Mouse (Mus musculus) v-Abl transformed pro-B cells (cell line): ENCODE measurements around the gene Arhgef15.

Experiments used
- in situ Hi-C, 2 experiments: fragments of 400-800 bp; cut with MboI; formaldehyde crosslinking; loops; one replicate each; pipeline ENCODE4 v1.15.1; 2025; ENCODE audit not compliant: unreplicated experiment in 2 of 2

Gene Arhgef15

DNA sequence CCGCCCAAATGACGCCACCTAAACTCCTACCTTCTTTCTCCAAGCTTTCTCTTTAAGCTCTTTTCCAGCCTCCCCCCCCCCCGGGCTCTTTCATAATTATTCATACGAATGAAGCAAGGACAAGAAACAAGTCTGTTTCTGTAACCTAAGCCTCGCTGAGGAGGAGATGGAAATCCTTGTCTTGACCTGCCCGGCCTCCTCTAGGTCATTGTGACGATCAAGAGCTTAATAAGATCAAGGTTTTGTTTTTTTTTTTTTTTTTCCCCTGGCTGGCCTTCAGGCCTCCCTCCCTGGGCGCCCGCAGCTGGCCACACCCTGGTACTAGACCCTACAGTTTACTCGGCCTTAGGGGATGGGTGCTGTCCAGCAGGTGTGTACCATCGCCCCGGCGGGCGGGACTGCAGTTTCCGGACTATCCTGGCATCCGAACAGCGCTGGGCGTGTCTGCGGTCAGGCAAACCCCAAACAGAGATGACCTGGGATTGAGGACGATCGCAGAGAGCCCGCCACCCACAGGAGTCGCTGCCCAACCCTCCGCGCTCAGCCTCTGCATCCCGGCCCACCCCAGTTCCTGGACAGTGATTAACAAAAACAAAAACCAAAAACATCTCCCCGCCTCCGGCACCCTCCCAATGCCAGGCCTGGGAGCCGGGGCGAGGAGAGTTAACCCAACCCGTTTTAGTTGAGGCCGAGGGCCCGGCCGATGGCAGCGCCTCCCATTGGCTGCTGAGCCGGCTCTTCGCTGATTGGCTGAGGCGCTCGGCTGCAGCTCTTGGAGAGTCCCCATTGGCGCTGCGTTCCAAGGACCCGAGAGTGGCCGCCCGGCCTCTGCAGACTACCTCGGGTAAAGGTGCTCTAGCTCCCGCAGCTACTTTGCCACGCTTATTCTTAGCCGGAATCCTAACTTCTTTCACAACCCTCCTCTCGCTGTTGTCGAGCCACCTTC lies 10.3 kb upstream of the Arhgef15 start, which contains the start of gene Slc25a35:
TSS of gene Slc25a35 (plus strand) at position 795 of the 946 bp plus-strand sequence.
- in situ Hi-C loops = loop anchor here (5.0 to 10.0 kb wide), 2 partner anchors 65 to 67 kb away; no protein-coding TSS in a partner anchor

GRCm38 (mm10) chr11:68966554-68966953 lies 9.3 kb upstream of the Arhgef15 start:
- in situ Hi-C loops = loop anchor here (5.0 to 10.0 kb wide), 2 partner anchors 66 to 68 kb away; no protein-coding TSS in a partner anchor

DNA sequence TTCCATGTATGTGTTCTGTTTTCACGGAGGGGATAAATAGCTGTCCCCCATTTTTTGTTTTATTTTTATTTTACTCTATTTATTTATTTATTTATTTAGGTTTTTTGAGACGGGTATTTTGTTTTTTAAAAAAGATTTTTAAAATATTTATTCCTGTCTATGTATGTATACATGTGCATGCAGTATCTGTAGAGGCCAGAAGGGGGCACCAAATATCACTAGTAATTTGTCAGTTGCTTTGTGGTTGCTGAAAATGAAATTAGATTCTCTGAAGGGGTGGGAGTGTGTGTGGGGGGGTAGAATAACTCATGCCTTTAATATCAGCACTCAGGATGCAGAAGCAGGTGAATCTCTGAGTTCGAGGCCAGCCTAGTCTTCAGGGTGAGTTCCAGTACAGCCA lies 8.6 kb upstream of the Arhgef15 start:
- in situ Hi-C loops = loop anchor here (5.0 to 10.0 kb wide), 2 partner anchors 66 to 69 kb away; no protein-coding TSS in a partner anchor

DNA sequence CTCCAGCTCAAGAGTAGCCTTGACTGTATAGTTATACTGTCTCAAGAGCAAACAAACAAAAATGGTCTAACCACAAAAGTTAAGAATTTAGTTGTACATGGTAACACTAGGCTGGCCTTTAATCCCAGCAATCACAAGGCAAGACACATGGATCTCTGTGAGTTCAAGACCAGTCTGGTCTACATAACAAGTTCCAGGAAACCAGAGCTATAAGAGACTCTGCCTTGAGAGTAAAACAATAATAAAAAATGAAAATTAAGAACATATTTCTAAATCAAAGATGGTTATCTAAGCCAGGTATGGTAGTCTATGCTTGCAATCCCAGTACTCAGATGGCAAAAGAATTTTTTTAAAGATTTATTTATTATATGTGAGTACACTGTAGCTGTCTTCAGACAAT lies 7.8 kb upstream of the Arhgef15 start:
- in situ Hi-C loops = loop anchor here (5.0 to 10.0 kb wide), 2 partner anchors 67 to 70 kb away; no protein-coding TSS in a partner anchor

DNA sequence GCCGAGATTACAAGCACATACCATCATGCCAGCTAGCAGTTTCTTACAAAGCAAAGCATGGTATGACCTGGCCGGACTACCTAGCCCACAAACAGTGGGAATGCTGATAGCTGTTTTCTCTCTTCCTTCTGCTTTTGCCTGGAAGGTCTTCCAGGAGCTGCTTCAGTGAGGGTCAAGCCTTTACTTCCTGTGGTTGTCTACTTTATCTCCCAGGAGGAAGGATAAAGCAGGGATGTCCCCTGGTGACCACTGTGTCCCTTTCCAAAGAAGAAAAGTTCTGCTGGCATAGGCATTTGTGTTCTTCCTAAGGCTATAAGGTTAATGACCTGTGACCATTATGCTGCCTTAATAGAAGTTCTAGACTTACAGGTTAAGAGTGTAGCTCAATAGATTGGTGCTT lies 6.1 kb upstream of the Arhgef15 start:
- in situ Hi-C loops = loop anchor here in 1 of 2 experiments (10.0 kb wide), 1 partner anchor 71 kb away; no protein-coding TSS in a partner anchor

DNA sequence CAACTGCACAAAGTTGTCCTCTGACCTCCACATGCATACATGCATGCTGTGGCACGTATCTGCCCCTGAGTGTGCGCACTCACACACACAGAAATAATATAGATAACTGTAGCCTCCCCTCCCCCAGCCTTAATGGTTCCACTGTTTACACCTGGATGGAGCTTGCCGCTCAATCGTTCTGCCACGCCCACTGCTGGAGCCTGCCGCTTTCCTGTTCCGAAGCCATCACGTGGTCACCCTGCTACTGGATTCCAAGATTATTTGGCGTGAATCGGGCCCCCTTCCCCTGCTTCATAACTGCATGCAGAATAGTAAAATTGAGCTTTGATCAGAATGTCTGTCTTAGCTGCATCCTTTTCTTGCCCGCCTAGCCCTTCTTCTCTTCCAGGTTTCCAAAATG lies 4.9 kb upstream of the Arhgef15 start:
- in situ Hi-C loops = loop anchor here in 1 of 2 experiments (10.0 kb wide), 1 partner anchor 73 kb away; no protein-coding TSS in a partner anchor

DNA sequence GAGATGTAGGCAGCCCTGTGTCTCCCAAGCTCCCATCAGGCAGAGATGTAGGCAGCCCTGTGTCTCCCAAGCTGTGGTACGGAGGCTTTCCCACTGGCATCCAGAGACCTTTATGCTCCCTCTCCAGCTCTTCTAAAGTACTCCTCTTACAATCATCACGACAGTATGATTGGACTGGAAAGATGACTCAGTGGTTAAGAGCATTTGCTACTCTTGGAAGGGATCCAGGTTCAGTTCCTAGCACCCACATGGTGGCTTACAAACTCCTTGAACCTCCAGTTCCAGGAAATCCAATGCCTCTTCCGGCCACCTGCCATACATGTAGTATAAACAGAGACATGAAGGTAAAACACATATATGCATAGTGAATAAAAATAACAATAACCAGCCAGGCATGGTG lies 4.3 kb upstream of the Arhgef15 start:
- in situ Hi-C loops = loop anchor here in 1 of 2 experiments (10.0 kb wide), 1 partner anchor 73 kb away; no protein-coding TSS in a partner anchor

- in situ Hi-C loops = no loop called here
Observed at GRCm38 (mm10) chr11:68957971-68958370, 691 bp upstream of the Arhgef15 start.

GRCm38 (mm10) chr11:68956697-68957096 lies 583 bp downstream of the Arhgef15 start:
- in situ Hi-C loops = no loop called here

DNA sequence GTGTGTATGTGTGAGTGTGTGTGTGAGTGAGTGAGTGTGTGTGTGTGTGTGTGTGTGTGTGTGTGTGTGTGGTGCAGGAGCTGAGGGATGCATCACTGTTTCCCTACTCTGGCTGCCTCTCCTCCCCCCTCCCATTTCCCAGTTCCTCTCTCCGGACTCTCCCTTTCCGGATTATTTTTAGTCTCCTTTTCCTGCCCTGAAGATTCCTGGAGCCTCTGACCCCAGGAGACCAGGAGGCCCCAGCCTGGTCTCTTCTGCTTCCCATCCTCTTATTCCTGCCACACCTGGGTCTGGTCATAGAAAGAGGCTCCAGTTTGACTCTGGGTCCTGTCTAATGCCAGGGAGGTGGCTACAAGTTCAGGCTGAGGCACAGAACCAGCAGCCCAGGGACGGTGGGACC lies 1.2 kb downstream of the Arhgef15 start:
- in situ Hi-C loops = no loop called here

DNA sequence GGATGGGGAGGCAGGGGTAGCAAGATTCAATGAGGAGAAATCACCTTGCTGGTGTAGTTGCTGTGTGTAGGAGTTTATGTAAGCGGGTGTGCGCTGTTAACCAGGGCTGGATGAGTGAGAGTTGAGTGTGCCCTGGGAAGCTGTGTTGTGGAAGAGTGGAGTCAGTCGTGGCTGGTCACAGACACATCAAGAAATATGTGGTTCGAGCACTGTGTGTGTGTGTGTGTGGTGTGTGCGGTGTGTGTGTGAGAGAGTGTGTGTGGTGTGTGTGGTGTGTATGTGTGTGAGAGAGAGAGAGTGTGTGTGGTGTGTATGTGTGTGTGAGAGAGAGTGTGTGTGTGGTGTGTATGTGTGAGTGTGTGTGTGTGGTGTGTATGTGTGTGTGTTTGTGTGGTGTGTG lies 1.8 kb downstream of the Arhgef15 start:
- in situ Hi-C loops = no loop called here

DNA sequence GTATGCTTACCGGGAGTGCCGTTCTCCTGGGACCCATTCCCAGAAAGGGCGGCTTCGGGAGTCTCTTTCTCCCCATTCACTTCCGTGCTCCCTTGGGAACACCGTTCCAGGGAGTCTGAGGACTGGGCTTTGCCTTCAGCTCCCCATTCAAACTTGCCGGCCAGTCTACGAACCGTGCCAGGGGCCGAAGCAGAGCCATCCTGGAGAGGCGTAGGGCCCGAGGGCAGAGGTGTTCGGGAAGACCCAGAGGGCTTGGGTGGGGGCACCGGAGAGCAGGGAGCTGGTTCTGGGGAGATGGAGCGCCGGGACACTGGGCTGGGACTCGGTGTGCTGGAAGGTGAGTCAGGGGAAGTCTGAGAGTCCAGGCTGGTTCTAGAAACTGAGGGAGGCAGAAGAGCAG lies 2.9 kb downstream of the Arhgef15 start:
- in situ Hi-C loops = no loop called here

- in situ Hi-C loops = no loop called here
Observed at GRCm38 (mm10) chr11:68953903-68954302, 3.4 kb downstream of the Arhgef15 start.

DNA sequence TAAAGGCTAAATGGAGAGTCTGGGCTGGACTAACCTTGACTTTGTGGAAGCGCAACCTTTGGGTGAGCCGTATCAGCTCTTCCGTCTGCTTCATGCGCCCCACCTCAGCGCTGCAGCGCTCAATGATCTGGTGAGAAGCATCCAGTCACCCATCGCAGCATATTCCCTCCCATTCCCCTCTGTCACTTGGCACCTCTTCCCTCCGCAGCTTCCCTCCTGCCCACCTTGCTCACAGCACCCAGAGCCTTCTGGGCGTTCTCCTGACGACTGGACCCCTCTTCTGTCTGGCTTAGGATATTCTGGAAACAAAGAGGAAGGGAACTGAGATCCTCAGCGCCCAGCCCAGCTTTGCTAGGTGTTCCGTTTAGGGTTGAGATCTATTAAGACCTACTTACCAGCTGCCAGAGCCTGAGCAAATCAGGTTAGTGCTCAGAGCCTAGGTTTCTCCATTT lies 9.7 kb downstream of the Arhgef15 start:
- in situ Hi-C loops = no loop called here

- in situ Hi-C loops = no loop called here
Observed at GRCm38 (mm10) chr11:68946806-68947440, 10.4 kb downstream of the Arhgef15 start.

- in situ Hi-C loops = no loop called here
Observed at GRCm38 (mm10) chr11:68946001-68946400, 11.3 kb downstream of the Arhgef15 start.

DNA sequence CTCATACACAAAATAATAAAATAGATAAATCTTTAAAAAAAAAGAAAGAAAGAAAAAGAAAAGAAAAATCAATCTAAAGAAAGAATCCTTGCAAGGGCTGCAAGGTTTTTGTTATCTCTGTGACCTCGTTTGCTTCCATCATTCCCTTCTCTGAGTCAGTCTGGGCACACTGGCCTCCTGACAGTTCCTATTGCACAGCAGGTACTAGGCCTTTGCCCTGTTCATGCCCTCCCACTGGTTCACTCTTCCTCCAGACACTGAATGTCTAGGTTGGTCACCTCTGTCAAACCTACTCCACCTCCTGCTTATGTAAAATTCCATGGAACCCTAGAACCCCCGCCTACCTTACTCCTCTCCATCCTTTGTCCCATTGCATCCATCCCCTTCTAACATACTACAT lies 12.0 kb downstream of the Arhgef15 start:
- in situ Hi-C loops = no loop called here

- in situ Hi-C loops = no loop called here
Observed at GRCm38 (mm10) chr11:68942731-68943130, 14.5 kb downstream of the Arhgef15 start.

DNA sequence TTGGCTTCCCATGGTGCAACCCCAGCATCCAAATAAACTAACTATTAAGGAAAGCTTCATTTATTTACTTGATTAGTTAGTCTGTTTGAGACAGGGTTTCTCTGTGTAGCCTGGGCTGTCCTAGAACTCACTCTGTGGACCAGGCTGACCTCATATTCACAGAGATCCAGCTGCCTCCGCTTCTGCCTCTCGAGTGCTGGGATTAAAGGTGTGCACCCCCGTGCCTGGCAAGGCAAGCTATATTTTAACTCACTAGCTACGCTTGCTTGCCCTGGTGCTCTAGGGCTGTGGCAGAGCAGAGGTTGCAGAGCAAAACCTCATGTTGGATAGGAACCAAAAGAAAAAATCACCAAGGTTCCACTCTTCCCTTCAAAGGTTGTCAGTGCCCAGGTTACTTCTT lies 16.8 kb downstream of the Arhgef15 start:
- in situ Hi-C loops = no loop called here

DNA sequence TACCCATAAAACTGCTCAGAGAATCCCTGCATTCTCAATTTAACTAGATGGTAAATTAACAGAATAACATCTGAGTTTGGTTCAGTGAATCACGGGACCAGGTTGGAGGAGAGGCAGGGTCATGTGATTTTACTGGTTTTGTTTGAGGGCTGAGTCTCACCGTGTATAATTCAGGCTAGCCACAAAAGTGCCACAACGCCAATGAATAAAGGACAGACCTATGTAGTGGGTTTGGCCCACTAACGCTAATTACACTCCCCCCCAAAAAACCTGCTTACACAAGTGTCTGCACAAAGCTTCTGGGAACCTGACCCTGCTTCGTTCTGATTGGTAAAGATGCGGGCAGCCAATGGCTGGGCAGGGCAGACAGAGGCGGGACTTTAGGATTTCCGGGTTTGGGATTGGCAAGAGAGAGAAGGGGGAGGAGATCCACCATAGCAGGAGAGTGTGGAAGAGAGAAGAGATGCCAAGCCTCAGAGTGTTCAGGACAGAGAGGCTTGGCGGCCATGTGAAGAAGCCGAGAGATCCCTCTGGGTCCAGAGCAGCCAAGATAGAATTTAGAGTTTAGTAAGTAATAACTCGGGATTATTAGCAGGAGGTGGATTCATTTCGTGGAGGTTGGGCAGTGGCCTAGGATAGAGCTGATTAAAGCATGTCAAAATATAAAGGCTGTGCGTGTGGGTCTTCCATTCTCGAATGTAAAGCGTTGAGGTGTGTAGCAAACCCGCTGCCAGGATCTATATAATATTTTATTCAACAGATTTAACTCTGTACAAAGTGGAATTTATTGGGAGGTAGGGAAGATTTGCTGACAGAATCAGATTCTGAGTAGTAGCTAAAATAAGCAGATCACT lies 17.6 kb downstream of the Arhgef15 start:
- in situ Hi-C loops = no loop called here
